Mouse (Mus musculus): ENCODE results near the gene Rnf227. TPM values are rescaled to one million over a fixed set of nuclear protein-coding genes. Genes with fewer than 3 reads are reported as not detected.

The Rnf227 gene
- polyA plus RNA-seq, 1 experiment from 2014 or later = 49.0 TPM

- H3K36me3 ChIP-seq = no peaks in the 10 kb centered on the region
- WGBS = 70% methylated on average over 3 of the region's 3 CpGs
- H3K4me2 ChIP-seq (replicated peaks) = no peak overlapping the region
- H3K9me3 ChIP-seq (replicated peaks) = no peaks in the 10 kb centered on the region
- ATAC-seq (ENCODE audit: low FRiP score) = no peak
- peaks cover 16% of the 10 kb centered on the region for H3K27me3 ChIP-seq
- H3K4me3 ChIP-seq = no peak overlapping the region
- peaks cover 14% of the 10 kb centered on the region for H3K4me1 ChIP-seq
- H3K27ac ChIP-seq = no peak overlapping the region
- no peak overlapping the region for H3K9ac ChIP-seq
These were observed 6.3 kb upstream of the Rnf227 start for GRCm38 (mm10) chr11:69333922-69334321.

DNA sequence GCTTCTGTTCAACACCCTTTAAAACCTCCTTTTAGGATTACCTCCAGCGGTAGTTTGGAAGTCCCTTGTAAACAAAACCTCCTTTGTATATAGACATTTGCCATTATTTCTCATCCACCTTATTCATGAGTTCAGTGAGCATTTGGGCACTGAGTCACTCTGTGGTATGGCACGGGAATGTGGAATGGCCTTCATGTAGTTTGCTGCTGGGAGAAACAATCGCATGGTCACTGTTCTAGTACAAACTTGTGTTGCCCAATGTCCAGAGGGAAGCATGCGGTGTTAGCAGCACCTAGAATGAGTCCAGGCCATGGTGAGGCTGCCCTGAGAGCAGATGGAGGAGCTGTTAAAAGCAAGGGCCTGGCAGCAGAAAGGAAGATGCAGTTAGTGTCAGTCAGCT lies 5.5 kb upstream of the Rnf227 start:
- no peak overlapping the region for H3K4me2 ChIP-seq (replicated peaks)
- H3K4me3 ChIP-seq = no peak overlapping the region
- no peaks in the 10 kb centered on the region for H3K36me3 ChIP-seq
- H3K27ac ChIP-seq = no peak overlapping the region
- no peak for ATAC-seq (ENCODE audit: low FRiP score)
- H3K27me3 ChIP-seq = peaks cover 16% of the 10 kb centered on the region
- H3K9me3 ChIP-seq (replicated peaks) = no peaks in the 10 kb centered on the region
- 75% methylated on average over 4 of the region's 4 CpGs for WGBS
- peaks cover 14% of the 10 kb centered on the region for H3K4me1 ChIP-seq
- H3K9ac ChIP-seq = no peak overlapping the region

GRCm38 (mm10) chr11:69346441-69346840 lies 6.2 kb downstream of the Rnf227 start:
- Histone ChIP-seq H3K4me3 (no peak overlapping the region), H3K4me1 (peaks cover 2% of the 10 kb centered on the region), H3K9ac (no peak overlapping the region), H3K4me2 (replicated peaks) (no peak overlapping the region), H3K36me3 (peaks cover 87% of the 10 kb centered on the region), H3K27ac (no peak overlapping the region), H3K27me3 (no peaks in the 10 kb centered on the region), H3K9me3 (replicated peaks) (no peaks in the 10 kb centered on the region)
- 89% methylated on average over 23 of the region's 26 CpGs for WGBS
- ATAC-seq (ENCODE audit: low FRiP score) = no peak

GRCm38 (mm10) chr11:69356544-69356943 lies 16.3 kb downstream of the Rnf227 start:
- Histone ChIP-seq H3K4me1 (no peaks in the 10 kb centered on the region), H3K27me3 (no peaks in the 10 kb centered on the region), H3K9ac (no peak overlapping the region), H3K4me2 (replicated peaks) (no peak overlapping the region), H3K4me3 (no peak overlapping the region), H3K36me3 (peaks cover 99% of the 10 kb centered on the region), H3K9me3 (replicated peaks) (no peaks in the 10 kb centered on the region), H3K27ac (no peak overlapping the region)
- no peak for ATAC-seq (ENCODE audit: low FRiP score)
- WGBS = 86% methylated on average over 5 of the region's 5 CpGs

GRCm38 (mm10) chr11:69357690-69358089 lies 17.4 kb downstream of the Rnf227 start:
- Histone ChIP-seq H3K4me3 (no peak overlapping the region), H3K27ac (no peak overlapping the region), H3K4me1 (0 out of 2 replicates have a peak, but pooled peaks cover 2% of the 10 kb centered on the region), H3K9ac (no peak overlapping the region), H3K4me2 (replicated peaks) (no peak overlapping the region), H3K9me3 (replicated peaks) (no peaks in the 10 kb centered on the region), H3K27me3 (no peaks in the 10 kb centered on the region), H3K36me3 (peaks cover 96% of the 10 kb centered on the region)
- WGBS = 91% methylated on average over 12 of the region's 12 CpGs
- no peak for ATAC-seq (ENCODE audit: low FRiP score)

GRCm38 (mm10) chr11:69362021-69362420 lies 21.8 kb downstream of the Rnf227 start:
- no peaks in the 10 kb centered on the region for H3K9me3 ChIP-seq (replicated peaks)
- H3K27ac ChIP-seq = no peak overlapping the region
- H3K4me3 ChIP-seq = no peak overlapping the region
- H3K36me3 ChIP-seq = peaks cover 66% of the 10 kb centered on the region
- 66% methylated on average over 7 of the region's 7 CpGs for WGBS
- ATAC-seq (ENCODE audit: low FRiP score) = no peak
- no peaks in the 10 kb centered on the region for H3K27me3 ChIP-seq
- peaks cover 25% of the 10 kb centered on the region for H3K4me1 ChIP-seq
- no peak overlapping the region for H3K9ac ChIP-seq
- no peak overlapping the region for H3K4me2 ChIP-seq (replicated peaks)

GRCm38 (mm10) chr11:69362479-69362878 lies 22.2 kb downstream of the Rnf227 start:
- H3K4me3 ChIP-seq = no peak overlapping the region
- no peak for ATAC-seq (ENCODE audit: low FRiP score)
- peaks cover 25% of the 10 kb centered on the region for H3K4me1 ChIP-seq
- no peaks in the 10 kb centered on the region for H3K27me3 ChIP-seq
- no peak overlapping the region for H3K9ac ChIP-seq
- peaks cover 61% of the 10 kb centered on the region for H3K36me3 ChIP-seq
- WGBS = 86% methylated on average over 2 of the region's 2 CpGs
- H3K27ac ChIP-seq = no peak overlapping the region
- no peak overlapping the region for H3K4me2 ChIP-seq (replicated peaks)
- no peaks in the 10 kb centered on the region for H3K9me3 ChIP-seq (replicated peaks)

DNA sequence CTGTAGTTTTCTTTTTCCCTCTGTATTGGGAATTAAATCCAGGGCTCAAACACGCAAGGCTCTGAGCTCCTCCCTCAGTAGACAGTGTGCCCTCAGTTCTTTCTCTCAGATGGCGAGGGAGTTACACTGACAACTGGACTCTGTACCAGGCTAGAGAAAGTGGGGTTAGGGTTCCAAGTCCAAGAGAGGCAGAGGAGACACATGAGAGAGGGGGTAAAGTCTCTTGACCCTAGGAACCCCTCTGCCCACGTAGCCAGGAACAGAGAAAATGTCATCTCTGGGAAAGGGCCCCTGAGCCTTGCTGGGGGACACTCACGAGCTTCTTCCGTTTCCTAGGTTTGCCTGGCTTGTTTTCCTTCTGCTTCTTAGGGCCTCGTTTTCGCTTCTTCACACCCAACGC lies 24.1 kb downstream of the Rnf227 start:
- Histone ChIP-seq H3K36me3 (peaks cover 43% of the 10 kb centered on the region), H3K9me3 (replicated peaks) (no peaks in the 10 kb centered on the region), H3K4me1 (peaks cover 32% of the 10 kb centered on the region), H3K4me3 (0 out of 2 replicates have a peak overlapping the region, but pooled peaks have one; percentile 7), H3K27ac (peak overlapping the region; percentile 100; the same call in 1 of the 2 replicates), H3K9ac (0 out of 2 replicates have a peak overlapping the region, but pooled peaks have one; percentile 59), H3K27me3 (no peaks in the 10 kb centered on the region), H3K4me2 (replicated peaks) (peak overlapping the region; percentile 63)
- 56% methylated on average over 8 of the region's 8 CpGs for WGBS
- ATAC-seq (ENCODE audit: low FRiP score) = no peak

- Histone ChIP-seq H3K27ac (peak overlapping the region; percentile 100), H3K4me1 (peaks cover 32% of the 10 kb centered on the region), H3K9me3 (replicated peaks) (no peaks in the 10 kb centered on the region), H3K4me3 (peak overlapping the region; percentile 7; the same call in 1 of the 2 replicates), H3K36me3 (peaks cover 37% of the 10 kb centered on the region), H3K9ac (peak overlapping the region; percentile 59), H3K27me3 (no peaks in the 10 kb centered on the region), H3K4me2 (replicated peaks) (peak overlapping the region; percentile 63)
- WGBS = 2% methylated on average over 6 of the region's 6 CpGs
- ATAC-seq (ENCODE audit: low FRiP score) = peak; percentile 20; the same call in 1 of the 2 replicates
These were observed 24.6 kb downstream of the Rnf227 start for GRCm38 (mm10) chr11:69364910-69365309.

DNA sequence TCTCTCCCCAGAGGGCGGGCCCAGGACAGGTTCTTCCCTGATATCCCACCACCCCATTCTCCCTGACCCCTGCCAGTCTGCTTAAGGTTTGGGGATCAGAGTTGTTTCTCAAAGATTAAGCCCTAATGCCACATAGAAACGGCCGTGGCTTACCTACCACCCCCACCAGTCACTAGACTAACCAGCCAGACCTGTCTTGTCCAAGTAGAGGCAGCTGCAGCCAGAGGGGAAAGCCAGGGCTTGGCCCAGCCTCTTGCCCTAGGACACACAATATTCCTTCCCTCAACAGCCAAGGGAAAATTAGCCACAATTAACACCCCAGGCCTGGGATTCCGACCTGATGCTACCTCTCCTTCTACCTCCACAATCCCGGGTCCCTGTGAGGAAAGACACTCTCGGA lies 25.5 kb downstream of the Rnf227 start:
- Histone ChIP-seq H3K4me1 (peaks cover 35% of the 10 kb centered on the region), H3K27me3 (no peaks in the 10 kb centered on the region)

DNA sequence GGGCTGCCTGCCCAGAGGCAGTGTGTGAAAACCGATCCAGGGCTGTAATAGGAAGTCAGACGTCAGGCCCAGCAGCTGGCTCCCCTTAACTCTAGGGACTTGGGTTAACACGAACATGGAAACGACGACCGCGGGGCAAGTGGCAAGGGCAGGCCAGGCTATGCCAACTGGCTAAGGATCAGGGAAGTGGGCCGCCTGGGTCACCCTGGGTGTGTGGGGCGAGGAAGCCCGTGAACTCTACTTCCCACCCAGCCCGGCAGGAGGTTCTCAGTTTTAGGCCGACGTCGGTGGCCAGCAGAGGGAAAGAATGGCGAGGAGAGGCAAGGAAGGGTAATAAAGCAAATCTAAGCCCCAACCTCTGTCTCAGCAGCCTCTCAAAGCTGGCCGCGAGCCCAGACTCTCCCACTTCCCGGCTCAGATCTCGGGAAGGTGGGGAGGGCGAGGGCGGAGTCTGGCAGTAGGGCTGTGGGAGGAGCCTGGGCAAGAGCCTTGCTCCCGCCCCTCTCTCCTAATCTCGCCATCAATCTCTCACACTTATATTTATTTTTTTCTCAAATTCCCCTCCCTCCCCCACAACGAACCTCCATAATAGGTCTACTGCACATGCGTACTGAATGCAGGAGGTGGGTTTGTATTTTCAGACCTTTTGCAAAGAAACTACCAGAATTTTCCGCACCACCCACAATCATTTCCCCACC lies 26.0 kb downstream of the Rnf227 start:
- WGBS = 2% methylated on average over 26 of the region's 26 CpGs
- H3K9me3 ChIP-seq (replicated peaks) = no peaks in the 10 kb centered on the region
- H3K9ac ChIP-seq = peak overlapping the region; percentile 100
- peak; percentile 85 for ATAC-seq (ENCODE audit: low FRiP score)
- peak overlapping the region; percentile 100 for H3K27ac ChIP-seq
- peak overlapping the region; percentile 63 for H3K4me2 ChIP-seq (replicated peaks)
- H3K4me3 ChIP-seq = peak overlapping the region; percentile 99
- no peaks in the 10 kb centered on the region for H3K27me3 ChIP-seq
- H3K4me1 ChIP-seq = peaks cover 41% of the 10 kb centered on the region
- peaks cover 23% of the 10 kb centered on the region for H3K36me3 ChIP-seq

More for the DNA sequence above, 25.5 kb downstream of the Rnf227 start:
- Histone ChIP-seq H3K4me3 (peak overlapping the region; percentile 99), H3K9ac (peak overlapping the region; percentile 74), H3K9me3 (replicated peaks) (no peaks in the 10 kb centered on the region), H3K4me2 (replicated peaks) (peak overlapping the region; percentile 63), H3K36me3 (peaks cover 29% of the 10 kb centered on the region), H3K27ac (peak overlapping the region; percentile 100)
- 33% methylated on average over 6 of the region's 6 CpGs for WGBS
- ATAC-seq (ENCODE audit: low FRiP score) = peak; percentile 14; the same call in 1 of the 2 replicates

GRCm38 (mm10) chr11:69366855-69367615 lies 26.8 kb downstream of the Rnf227 start:
- under 1% methylated on average over 22 of the region's 22 CpGs for WGBS
- H3K36me3 ChIP-seq = peaks cover 16% of the 10 kb centered on the region
- H3K4me1 ChIP-seq = peaks cover 47% of the 10 kb centered on the region
- no peaks in the 10 kb centered on the region for H3K9me3 ChIP-seq (replicated peaks)
- H3K9ac ChIP-seq = peak overlapping the region; percentile 100
- peak overlapping the region; percentile 100 for H3K27ac ChIP-seq
- no peaks in the 10 kb centered on the region for H3K27me3 ChIP-seq
- peak overlapping the region; percentile 99 for H3K4me3 ChIP-seq
- no peak for ATAC-seq (ENCODE audit: low FRiP score)
- H3K4me2 ChIP-seq (replicated peaks) = peak overlapping the region; percentile 63
